Mouse (Mus musculus): ENCODE measurements around the gene Rps6ka3. TPM values are rescaled to one million over a fixed set of nuclear protein-coding genes. Genes with fewer than 3 reads are reported as not detected.

Rps6ka3 gene
- 301 TPM for polyA plus RNA-seq (2014; fragmentation: Illumina TruSeq; extraction: RNeasy Lipid Tissue Mini Kit (QIAGEN cat#74804); ENCODE audit: low read depth, low replicate concordance)

GRCm38 (mm10) chrX:159210007-159210406, at the start of gene Rps6ka3:
Gene Rps6ka3 (plus strand): TSS chrX:159210307.

GRCm38 (mm10) chrX:159371831-159372752, 162.0 kb downstream of the Rps6ka3 start, which contains the start of gene Eif1ax:
Gene Eif1ax (plus strand): TSS chrX:159372178.

DNA sequence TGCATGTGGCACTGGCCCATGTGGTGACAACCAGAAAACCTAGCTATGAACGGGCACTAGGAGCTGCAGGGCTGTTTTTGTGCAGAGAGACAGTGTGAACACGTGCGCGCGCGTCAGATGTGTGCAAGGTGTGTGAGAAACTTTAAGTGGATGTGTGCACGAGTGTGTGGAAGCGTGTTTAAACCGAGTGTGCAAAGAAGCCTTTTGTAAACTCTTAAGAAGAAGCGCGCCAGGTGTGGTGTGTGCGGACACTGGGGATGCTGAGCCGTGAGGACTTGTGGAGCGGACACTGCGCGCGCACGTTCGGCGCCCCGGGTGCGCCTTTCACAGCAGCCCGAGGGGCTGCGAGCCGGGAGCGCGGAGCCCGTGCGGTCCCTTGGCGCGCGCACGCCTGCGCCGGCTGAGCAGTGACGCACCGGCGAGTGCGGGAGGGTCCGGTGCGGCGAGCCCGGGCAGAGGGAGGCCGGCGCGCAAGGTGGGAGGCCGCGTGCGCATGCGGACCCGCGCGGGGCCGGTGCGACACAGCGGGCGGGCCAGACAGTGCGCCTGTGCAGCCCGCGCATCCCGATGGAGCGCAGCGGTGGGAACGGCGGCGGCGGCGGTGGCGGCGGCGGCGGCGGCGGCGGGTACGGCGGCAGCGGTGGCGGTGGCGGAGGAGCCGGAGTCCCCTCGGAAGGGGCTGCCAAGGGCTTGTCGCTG, 204.2 kb downstream of the Rps6ka3 start, which contains the start of gene Map7d2:
Map7d2 (plus strand) TSS at position 443 of the 699 bp plus-strand sequence.

Other genes with a start within 250 kb of the Rps6ka3 start
- gene Eif1ax, start 161.9 kb downstream of the Rps6ka3 start, polyA plus RNA-seq (2014; fragmentation: Illumina TruSeq; extraction: RNeasy Lipid Tissue Mini Kit (QIAGEN cat#74804); ENCODE audit: low read depth, low replicate concordance) = 96.1 TPM
- gene Map7d2, start 204.3 kb downstream of the Rps6ka3 start, polyA plus RNA-seq (2014; fragmentation: Illumina TruSeq; extraction: RNeasy Lipid Tissue Mini Kit (QIAGEN cat#74804); ENCODE audit: low read depth, low replicate concordance) = 2.8 TPM